Mouse (Mus musculus) kidney, postnatal 25 days (tissue): Measurements from ENCODE around the gene Dab1.
A peak's percentile ranks its signal among the peaks of the same experiment; 100 is the strongest.

Experiments
- DNase-seq, 2 experiments: peaks; one replicate each; pipeline ENCODE4 v3.0.0; 2021; ENCODE audit warnings: mixed read lengths in 2 of 2

The Dab1 gene

DNA sequence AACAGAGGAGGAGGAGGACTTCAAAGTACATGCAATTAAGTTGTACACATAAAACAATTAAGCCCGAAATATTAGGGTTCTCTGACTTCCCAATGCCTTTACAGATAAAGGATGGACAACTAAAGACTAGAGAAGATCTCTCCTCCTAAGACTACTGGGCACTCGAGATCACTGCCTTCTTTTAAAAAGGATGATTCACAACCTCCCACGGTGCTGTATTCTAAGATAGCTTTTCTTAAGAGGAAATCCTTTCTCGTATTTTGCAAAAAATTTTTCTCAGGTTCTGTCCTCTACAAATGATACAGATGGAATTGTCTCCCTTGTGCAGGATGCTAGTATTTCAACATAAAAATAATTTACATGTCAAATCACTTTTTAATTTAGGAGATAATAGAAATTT, 500.9 kb downstream of the Dab1 start:
- DNase-seq, result no peak

- no peak for DNase-seq
Observed at GRCm38 (mm10) chr4:104121959-104122358, 502.8 kb downstream of the Dab1 start.

GRCm38 (mm10) chr4:104122364-104122763, 503.2 kb downstream of the Dab1 start:
- DNase-seq, result no peak

DNA sequence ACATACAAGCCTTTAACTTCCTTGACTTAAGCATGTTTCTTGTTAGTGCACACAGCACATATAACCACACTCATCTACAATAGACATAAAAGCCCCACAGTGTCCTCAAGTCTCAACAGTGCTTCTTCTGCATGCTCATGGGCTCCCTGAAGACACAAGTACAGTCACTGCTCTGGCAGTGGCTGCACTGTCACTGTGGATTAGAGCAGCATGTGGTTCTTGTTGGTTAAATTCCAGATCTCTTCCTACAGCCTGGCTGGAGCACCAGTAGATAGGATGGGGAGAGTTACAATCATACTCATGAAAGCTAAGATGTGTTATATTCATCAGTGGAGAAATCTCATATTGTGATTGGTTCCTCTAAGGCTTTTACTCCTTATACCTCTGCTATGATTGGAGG, 534.5 kb downstream of the Dab1 start:
- no peak for DNase-seq

GRCm38 (mm10) chr4:104178067-104178466, 558.9 kb downstream of the Dab1 start:
- DNase-seq, result no peak

DNA sequence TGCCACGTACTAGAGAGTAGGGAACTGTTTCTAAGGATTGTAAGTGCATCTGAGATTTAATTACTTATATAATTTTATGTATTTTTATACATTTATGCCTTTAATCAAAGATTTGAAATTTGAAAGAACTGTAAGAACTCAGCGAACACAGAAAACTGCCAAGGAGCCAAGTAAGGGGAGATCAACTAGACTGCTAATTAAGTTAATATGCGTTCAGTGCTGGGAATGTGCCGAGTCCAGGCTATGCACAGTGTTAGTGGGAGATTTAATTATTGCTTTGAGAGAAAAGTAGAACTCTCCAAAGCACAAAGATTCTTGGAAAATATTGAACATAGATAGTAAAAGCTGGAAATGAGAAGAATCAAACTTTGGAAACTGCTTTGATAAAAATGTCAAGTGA, 567.2 kb downstream of the Dab1 start:
- no peak for DNase-seq

DNA sequence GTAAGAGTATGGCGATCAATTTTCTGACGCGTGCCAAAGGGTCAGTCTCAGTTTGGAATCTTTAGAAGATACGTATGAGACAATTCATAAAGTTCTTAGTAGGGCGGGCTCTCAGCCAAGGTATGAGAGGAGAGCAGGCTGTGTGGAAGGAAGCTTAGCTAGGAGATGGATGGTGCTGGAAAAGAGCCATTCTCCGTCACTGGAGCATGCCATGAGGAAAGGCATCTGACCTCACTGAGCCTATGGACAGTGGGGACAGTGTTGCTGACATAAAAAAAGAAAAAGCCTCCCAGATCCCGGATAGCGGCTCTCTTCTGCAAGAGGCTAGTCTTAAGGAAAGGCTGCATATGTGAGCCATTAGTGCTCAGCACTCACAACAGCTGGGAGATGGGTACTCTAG, 579.5 kb downstream of the Dab1 start:
- DNase-seq, result no peak

DNA sequence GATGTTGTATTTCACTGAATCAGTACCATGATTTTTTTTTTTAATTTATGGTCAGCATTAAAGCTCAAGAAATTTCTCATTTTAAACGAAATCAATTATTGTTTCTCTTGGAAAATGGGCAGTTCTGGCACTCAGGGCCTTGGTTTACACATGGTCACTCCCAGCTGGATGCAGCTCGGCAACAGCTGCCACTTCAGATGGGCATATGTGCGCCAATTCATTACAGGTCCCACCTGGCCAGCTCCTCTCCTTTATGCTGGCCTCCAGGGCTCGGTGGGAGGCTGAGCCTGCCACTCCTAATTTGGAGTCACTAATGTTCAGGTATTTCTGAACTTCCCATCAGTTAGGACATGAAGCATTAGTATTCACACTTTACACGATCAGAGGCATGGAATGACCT, 582.5 kb downstream of the Dab1 start:
- DNase-seq, result no peak

GRCm38 (mm10) chr4:104204047-104204446, 584.9 kb downstream of the Dab1 start:
- DNase-seq, result no peak

DNA sequence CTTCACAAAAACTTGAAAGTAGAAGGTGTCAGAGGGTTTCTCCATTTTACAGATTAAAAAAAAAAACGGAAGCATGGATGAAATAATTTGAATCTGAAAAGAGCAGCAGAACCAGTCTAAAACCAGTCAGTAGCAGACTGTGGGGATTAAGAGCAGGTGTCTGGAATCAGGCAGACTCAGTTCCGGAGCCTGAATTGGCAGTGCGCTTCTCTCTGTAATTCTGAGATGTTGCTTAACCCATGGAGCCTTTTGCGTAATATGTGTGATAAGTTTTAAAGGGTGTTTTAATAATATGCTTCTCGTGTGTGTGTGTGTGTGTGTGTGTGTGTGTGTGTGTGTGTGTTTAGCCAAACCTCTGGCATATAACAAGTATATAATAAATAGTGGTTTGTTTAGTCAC, 587.5 kb downstream of the Dab1 start:
- no peak for DNase-seq

- peak in 1 of 2 experiments; percentile 51 for DNase-seq
Observed at GRCm38 (mm10) chr4:104209081-104209480, 589.9 kb downstream of the Dab1 start.

- DNase-seq, result no peak
Observed at GRCm38 (mm10) chr4:104210796-104211195, 591.6 kb downstream of the Dab1 start.

- peak in 1 of 2 experiments; percentile 3 for DNase-seq
Observed at GRCm38 (mm10) chr4:104211531-104212455, 592.6 kb downstream of the Dab1 start.

GRCm38 (mm10) chr4:104214724-104215123, 595.6 kb downstream of the Dab1 start:
- no peak for DNase-seq

DNA sequence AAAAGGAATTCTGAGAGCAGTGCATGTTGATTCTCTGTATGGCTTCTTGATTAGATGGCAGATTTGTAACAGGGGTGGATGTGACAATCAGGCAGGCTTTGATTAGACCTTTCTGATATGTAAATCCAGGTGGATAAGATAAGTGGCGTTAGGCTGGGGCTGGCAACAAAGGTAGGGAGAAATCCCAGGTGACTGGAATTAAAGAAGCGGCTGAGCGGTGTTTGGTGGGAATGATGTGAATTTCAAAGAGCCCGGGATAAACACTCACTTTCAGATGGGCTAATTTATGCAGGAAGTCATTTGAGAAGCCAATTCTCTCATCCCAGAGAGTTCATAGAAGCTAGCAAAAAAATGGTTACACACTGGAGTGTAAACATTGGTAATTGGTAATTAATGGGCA, 598.2 kb downstream of the Dab1 start:
- no peak for DNase-seq

GRCm38 (mm10) chr4:104218765-104219164, 599.6 kb downstream of the Dab1 start:
- peak; percentile 64 to 70 for DNase-seq

DNA sequence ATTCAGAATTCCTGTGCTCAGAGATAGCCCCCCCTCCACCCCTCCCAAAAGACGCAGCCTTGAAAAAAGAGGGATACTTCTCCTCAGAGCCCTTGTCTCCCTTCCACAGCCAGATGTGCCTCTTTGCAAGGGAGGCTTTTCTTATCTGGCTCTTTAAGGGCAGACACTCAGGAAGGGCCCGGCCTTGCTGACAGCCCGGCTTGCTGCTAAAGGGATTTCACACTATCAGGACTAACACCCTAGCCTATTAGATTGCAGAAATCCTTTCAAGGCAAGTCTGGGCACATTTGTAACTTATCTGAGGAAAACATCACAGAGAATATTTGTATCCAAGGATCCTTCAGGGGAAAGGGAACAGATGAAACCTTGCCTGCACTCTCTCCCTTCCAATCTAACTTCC, 600.9 kb downstream of the Dab1 start:
- no peak for DNase-seq

GRCm38 (mm10) chr4:104229296-104229695, 610.1 kb downstream of the Dab1 start:
- DNase-seq, result no peak

GRCm38 (mm10) chr4:104246506-104246905, 627.3 kb downstream of the Dab1 start:
- no peak for DNase-seq

GRCm38 (mm10) chr4:104249462-104249861, 630.3 kb downstream of the Dab1 start:
- DNase-seq, result no peak

- no peak for DNase-seq
Observed at GRCm38 (mm10) chr4:104257776-104258175, 638.6 kb downstream of the Dab1 start.

DNA sequence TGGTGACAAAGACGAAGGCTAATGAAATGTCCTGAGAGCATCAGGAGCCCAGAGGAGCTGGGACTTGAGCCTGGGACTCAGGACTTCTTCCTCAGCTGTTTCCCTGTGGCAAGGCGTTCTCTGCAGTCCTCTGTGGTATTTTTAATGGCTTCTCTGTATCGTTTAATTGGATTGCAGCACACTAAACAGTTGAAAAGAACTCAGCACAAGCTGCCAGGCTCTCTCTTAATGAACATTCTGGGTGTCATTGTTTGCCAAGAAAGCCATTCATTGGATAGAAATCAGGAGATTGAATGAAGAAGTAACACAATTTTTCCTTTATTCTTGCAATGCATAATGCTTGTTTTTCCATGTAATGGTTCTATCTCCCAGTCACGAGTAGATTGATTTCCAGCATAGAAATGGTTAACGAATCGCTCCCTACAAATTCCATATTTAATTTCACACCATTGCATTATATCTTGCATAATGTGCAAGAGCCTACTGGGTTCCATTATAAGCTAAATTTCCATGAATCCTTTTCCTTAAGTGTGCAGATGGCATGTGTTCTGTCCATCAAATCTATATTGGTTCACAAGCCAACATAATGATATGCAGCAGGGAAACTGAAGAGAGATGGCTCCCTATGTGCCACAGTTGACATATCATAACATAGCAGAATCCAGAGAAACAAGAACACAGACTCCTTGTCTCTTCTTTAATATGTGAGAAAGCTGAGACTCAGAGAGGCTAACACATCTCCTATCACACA, 650.4 kb downstream of the Dab1 start:
- DNase-seq, result no peak

- DNase-seq, result no peak
Observed at GRCm38 (mm10) chr4:104270173-104270557, 651.0 kb downstream of the Dab1 start.

- no peak for DNase-seq
Observed at GRCm38 (mm10) chr4:104275260-104275659, 656.1 kb downstream of the Dab1 start.
